Mouse (Mus musculus) intestine, postnatal 0 days (tissue): ENCODE data around the gene Ate1. TPM values are rescaled to one million over a fixed set of nuclear protein-coding genes. Genes with fewer than 3 reads are reported as not detected.
"Not testable (repeated sequence)": the region's sequence is repeated elsewhere in the genome, so short reads cannot be mapped to it uniquely, and the experiment has no call there.

Experiments used
- ATAC-seq: fragments of 200-750 bp; cut with Nextera tagmentation; 2 replicates; pipeline ENCODE4 v1.8.0; 2017; ENCODE audit warnings: mild to moderate bottlenecking, moderate TSS enrichment, moderate library complexity
- H3K27ac ChIP-seq: fragments of 300-500 bp; sonication (generic); 2 replicates; pipeline ENCODE4 v1.5.1; 2014; ENCODE audit warnings: mild to moderate bottlenecking, low read depth, low read length, moderate library complexity
- H3K27me3 ChIP-seq: fragments of 300-500 bp; sonication (generic); replicated peaks from 2 replicates; pipeline ENCODE4 v1.6.1; 2014; ENCODE audit warnings: low read length, mixed read lengths; ENCODE audit not compliant: control insufficient read depth, insufficient read depth
- H3K36me3 ChIP-seq: fragments of 300-500 bp; sonication (generic); 2 replicates; pipeline ENCODE4 v1.6.1; 2014; ENCODE audit warnings: mild to moderate bottlenecking, moderate library complexity; ENCODE audit not compliant: control insufficient read depth, insufficient read depth
- H3K4me1 ChIP-seq: fragments of 300-500 bp; sonication (generic); replicated peaks from 2 replicates; pipeline ENCODE4 v1.6.1; 2014; ENCODE audit warnings: antibody characterized with exemption, low read length, mixed read lengths; ENCODE audit not compliant: control insufficient read depth, insufficient read depth
- H3K4me2 ChIP-seq: fragments of 300-500 bp; sonication (generic); replicated peaks from 2 replicates; pipeline ENCODE4 v1.6.1; 2014; ENCODE audit warnings: low read depth, mild to moderate bottlenecking, moderate library complexity
- H3K4me3 ChIP-seq: fragments of 300-500 bp; sonication (generic); 2 replicates; pipeline ENCODE4 v1.5.1; 2014; ENCODE audit warnings: low read depth, low read length
- H3K9ac ChIP-seq: fragments of 300-500 bp; sonication (generic); 2 replicates; pipeline ENCODE4 v1.6.1; 2014; ENCODE audit warnings: mild to moderate bottlenecking, low read depth, low read length
- H3K9me3 ChIP-seq: fragments of 300-500 bp; sonication (generic); 2 replicates; pipeline ENCODE4 v1.6.1; 2016; ENCODE audit warnings: mixed run types; ENCODE audit not compliant: control insufficient read depth
- CTCF ChIP-seq: sonication (generic); IDR thresholded peaks from 2 replicates; pipeline ENCODE4 v1.5.1; 2016; ENCODE audit warnings: low read depth, mild to moderate bottlenecking, control low read depth, antibody characterized with exemption, moderate library complexity
- WGBS: fragments of 180-500 bp; shearing (Covaris S2); extraction: QIAGEN DNeasy Blood & Tissue Kit; methylation state at CpG from one replicate; pipeline ENCODE4 v1.1.7; 2014; 5-methylcytosine and 5-hydroxymethylcytosine counted together
- polyA plus RNA-seq: library from polyadenylated mRNA; unstranded; fragments of >200 nt; fragmentation: Nextera tagmentation; extraction: Ambion mirVana; gene quantifications from 2 replicates; pipeline ENCODE4 v1.2.1, GENCODE M21; 2015

Gene Ate1
- polyA plus RNA-seq, 1 experiment from 2014 or later: 60.8 TPM

DNA sequence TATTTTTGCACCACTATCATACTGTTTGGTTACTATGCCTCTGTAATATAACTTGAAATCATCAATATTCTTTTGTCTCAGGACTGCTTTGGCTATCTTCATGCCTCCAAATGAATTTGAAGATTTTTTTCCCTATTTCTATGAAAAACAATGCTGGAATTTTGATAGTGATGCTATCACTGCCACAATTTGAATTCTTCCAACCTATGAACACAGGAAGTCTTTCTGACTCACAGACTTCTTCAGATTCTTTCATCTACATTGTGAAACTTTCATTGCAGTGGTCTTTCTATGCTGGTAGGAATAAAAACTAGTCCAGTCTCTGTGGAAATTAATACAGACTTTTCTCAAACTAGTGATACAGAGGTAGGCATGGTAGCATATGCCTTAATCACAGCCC is 28.1 kb downstream of the Ate1 start:
- Histone ChIP-seq H3K4me1 (no peaks in the 10 kb centered on the region), H3K27me3 (no peaks in the 10 kb centered on the region), H3K36me3 (0 out of 2 replicates have a peak, but pooled peaks cover 6% of the 10 kb centered on the region), H3K9me3 (no peaks in the 10 kb centered on the region), H3K4me3 (no peak overlapping the region), H3K27ac (no peak overlapping the region), H3K4me2 (no peak overlapping the region), H3K9ac (no peak overlapping the region)
- no peak for ATAC-seq
- no peak for TF ChIP-seq CTCF

DNA sequence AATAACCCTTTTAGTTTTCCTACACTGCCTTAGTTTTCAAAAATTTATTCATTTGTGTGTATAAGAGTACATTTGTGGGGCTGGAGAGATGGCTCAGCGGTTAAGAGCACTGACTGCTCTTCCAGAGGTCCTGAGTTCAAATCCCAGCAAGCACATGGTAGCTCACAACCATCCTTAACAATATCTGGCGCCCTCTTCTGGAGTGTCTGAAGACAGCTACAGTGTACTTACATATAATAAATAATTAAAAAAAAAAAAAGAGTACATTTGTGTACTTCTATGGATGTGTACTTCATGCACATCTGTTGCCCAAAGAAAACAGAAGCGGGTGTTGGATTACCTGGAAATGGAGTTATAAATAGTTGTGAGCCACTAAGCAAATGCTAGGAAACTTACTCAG is 41.2 kb downstream of the Ate1 start:
- H3K27ac ChIP-seq, H3K36me3 ChIP-seq, H3K9ac ChIP-seq, H3K4me1 ChIP-seq, H3K9me3 ChIP-seq, H3K27me3 ChIP-seq, H3K4me3 ChIP-seq, H3K4me2 ChIP-seq, ATAC-seq: not testable (repeated sequence)
- TF ChIP-seq CTCF: peak; percentile 26; the same call in 1 of the 2 replicates
- WGBS: 87% methylated on average over 3 of the region's 3 CpGs

DNA sequence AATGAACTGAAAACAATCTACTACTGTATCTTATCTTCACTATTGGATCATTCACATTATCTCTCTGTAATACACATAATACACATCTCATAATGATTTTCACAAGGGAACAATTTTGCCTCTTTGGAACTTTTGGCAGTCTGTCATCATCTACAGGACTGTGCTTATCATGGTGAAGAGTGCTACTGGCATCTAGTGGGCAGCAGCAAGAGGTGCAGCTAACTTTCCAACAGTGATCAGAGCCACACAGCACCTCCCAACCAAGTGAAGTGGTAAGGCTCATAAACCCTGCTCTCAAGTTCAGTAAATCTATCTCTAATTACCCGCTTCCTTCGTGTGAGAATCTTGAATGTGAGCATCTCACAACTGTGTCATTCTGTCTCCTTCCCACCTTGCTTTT is 44.2 kb downstream of the Ate1 start:
- 33% methylated on average over 2 of the region's 2 CpGs for WGBS
- ATAC-seq: no peak
- TF ChIP-seq CTCF: peak; percentile 98

DNA sequence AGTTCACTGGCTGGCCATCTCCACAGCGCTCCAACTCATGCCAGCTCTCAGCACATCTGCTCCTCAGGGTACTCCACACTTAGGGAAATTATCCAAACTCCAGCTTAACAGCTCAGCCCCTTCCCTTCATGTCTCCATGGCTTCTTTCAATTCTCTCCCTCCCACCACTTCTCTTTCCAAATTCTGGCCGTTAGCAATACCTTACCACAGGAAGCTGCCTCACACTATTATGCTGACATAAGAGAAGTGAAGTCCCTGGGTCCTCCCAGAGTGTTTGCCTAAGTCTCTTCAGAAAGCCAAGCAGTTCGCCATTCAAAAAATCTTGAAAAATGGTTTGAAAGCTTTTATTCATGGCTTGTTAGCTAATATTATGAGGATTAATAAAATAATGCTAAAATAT is 46.3 kb downstream of the Ate1 start:
- ATAC-seq: no peak
- no peaks in the 10 kb centered on the region for H3K27me3 ChIP-seq
- no peak overlapping the region for H3K27ac ChIP-seq
- H3K4me3 ChIP-seq: no peak overlapping the region
- 78% methylated on average over 3 of the region's 3 CpGs for WGBS
- H3K9ac ChIP-seq: no peak overlapping the region
- H3K4me2 ChIP-seq: no peak overlapping the region
- TF ChIP-seq CTCF: no peak
- no peaks in the 10 kb centered on the region for H3K4me1 ChIP-seq
- H3K36me3 ChIP-seq: no peaks in the 10 kb centered on the region
- H3K9me3 ChIP-seq: no peaks in the 10 kb centered on the region

More for the DNA sequence above, 44.2 kb downstream of the Ate1 start:
- Histone ChIP-seq H3K36me3 (peaks cover 1% of the 10 kb centered on the region; the same call in 1 of the 2 replicates), H3K4me3 (no peak overlapping the region), H3K9ac (no peak overlapping the region), H3K27me3 (no peaks in the 10 kb centered on the region), H3K4me1 (no peaks in the 10 kb centered on the region), H3K9me3 (no peaks in the 10 kb centered on the region), H3K4me2 (no peak overlapping the region), H3K27ac (no peak overlapping the region)

DNA sequence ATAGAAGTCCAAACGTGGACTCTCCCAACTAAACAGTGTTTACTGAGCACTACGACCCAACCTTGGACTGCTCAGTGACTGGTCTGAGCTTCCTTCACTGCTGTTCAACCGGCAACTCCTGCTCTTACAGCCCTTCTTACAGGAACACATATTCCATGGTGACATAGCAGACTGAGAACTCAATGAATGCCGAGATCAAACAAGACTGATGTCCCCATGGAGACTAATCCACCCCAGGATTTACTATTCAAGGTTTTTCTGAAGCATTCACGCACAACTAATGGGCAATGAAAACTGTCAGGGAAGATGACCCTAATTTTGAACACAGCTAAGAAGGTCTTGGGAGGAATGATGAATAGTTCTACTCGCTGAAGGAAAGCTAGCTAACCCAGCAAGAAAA is 47.5 kb downstream of the Ate1 start:
- WGBS: 70% methylated on average over 6 of the region's 6 CpGs
- no peak for ATAC-seq

DNA sequence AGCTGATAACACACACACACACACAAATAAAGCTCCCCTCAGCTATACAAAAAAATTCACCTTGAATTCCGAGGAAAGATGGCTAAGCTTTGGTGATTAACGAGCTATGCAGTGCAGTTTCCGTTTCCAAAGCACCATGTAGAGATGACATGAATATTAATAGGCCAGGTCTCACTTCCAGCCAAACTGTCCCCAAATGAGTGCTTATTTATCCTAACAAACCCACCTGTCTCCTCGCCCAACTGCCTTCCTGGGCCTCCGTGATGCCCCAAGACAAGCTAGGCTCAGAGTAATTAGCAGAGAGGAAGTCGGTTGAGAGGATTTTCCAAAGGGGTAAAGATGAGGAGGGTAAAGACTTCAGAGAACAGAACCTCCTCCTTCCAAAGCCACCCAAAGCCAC is 49.1 kb downstream of the Ate1 start:
- Histone ChIP-seq H3K27me3 (no peaks in the 10 kb centered on the region), H3K9me3 (no peaks in the 10 kb centered on the region), H3K27ac (no peak overlapping the region), H3K36me3 (0 out of 2 replicates have a peak, but pooled peaks cover 1% of the 10 kb centered on the region), H3K9ac (no peak overlapping the region), H3K4me1 (no peaks in the 10 kb centered on the region), H3K4me3 (no peak overlapping the region), H3K4me2 (no peak overlapping the region)
- ATAC-seq: no peak
- 65% methylated on average over 6 of the region's 6 CpGs for WGBS
- no peak for TF ChIP-seq CTCF

More for the DNA sequence above, 47.5 kb downstream of the Ate1 start:
- no peak overlapping the region for H3K9ac ChIP-seq
- no peak for TF ChIP-seq CTCF
- no peaks in the 10 kb centered on the region for H3K36me3 ChIP-seq
- no peaks in the 10 kb centered on the region for H3K9me3 ChIP-seq
- H3K27me3 ChIP-seq: no peaks in the 10 kb centered on the region
- H3K27ac ChIP-seq: no peak overlapping the region
- no peak overlapping the region for H3K4me3 ChIP-seq
- H3K4me2 ChIP-seq: no peak overlapping the region
- no peaks in the 10 kb centered on the region for H3K4me1 ChIP-seq
